Mouse (Mus musculus) heart, postnatal 10 days (tissue): ENCODE measurements around the gene Olfr372. TPM values are rescaled to one million over a fixed set of nuclear protein-coding genes. Genes with fewer than 3 reads are reported as not detected.
"Not testable (repeated sequence)": the region's sequence is repeated elsewhere in the genome, so short reads cannot be mapped to it uniquely, and the experiment has no call there.

ENCODE experiments used
- DNase-seq, 2 experiments: peaks; one replicate each; pipeline ENCODE4 v3.0.0; 2021
- intact Hi-C: fragments of 180-260 bp; cut with DNase I; formaldehyde crosslinking; loops from one replicate; pipeline ENCODE4 v1.15.1; 2025
- total RNA-seq, 2 experiments: library from RNA; stranded (reverse); gene quantifications; 2 replicates each; pipeline ENCODE4 v1.2.3; 2021

Olfr372 gene
- total RNA-seq, 2 experiments from 2014 or later, result not detected

DNA sequence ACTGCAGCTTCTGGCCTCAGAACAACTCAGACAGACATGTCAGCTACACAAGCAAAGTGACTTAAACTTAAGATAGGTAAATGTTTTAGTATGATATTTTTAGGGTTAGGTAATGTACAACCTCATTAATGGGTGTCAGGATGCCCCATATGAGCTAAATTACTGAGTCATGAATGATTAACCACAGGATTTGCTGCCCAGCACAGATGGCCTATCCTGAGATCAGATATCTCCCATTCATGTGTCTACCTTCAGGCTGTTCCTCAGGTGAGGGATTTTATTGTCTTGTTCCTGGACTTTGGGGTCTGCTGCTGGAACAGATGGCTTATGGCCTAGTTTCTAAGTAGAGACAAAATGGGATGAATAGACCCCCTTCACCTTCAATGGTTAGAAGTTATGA, 55.7 kb downstream of the Olfr372 start:
- intact Hi-C loops, result not testable (repeated sequence)

DNA sequence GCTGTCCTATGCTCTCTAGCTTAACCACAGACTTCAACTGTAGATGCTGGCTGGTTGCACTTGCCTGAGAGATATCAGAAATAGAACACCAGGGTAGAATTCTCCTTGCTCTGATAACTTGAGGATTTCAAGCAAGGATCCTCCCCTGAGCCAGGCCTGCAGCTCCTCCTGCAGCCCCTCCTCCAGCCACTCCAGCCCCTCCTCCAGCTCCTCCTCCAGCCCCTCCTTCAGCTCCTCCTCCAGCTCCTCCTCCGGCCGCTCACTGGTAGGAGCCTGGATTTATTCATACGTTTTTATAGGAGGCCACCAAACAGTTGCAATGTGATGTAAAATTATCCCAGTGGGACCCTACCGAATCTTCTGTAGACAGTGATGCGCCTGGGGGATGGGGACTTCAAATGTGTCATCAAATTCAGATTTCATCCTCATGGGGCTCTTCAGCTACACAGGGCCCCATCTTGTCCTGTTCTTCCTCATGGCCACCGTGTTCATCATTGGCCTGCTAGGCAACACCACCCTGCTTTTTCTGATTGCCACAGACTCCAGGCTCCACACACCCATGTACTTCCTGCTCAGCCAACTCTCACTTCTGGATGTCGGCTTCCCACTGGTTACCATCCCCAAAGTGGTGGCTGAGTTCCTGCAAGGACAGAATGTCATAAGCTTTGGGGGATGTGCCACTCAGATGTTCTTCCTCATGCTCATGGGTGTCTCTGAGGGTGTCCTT, 58.5 kb downstream of the Olfr372 start:
- intact Hi-C loops, result loop anchor here (2.0 kb wide), 1 partner anchor 97 kb away; no protein-coding TSS in a partner anchor
- DNase-seq, result peak; percentile 19 to 49

More for the DNA sequence above, 55.7 kb downstream of the Olfr372 start:
- not testable (repeated sequence) for DNase-seq

DNA sequence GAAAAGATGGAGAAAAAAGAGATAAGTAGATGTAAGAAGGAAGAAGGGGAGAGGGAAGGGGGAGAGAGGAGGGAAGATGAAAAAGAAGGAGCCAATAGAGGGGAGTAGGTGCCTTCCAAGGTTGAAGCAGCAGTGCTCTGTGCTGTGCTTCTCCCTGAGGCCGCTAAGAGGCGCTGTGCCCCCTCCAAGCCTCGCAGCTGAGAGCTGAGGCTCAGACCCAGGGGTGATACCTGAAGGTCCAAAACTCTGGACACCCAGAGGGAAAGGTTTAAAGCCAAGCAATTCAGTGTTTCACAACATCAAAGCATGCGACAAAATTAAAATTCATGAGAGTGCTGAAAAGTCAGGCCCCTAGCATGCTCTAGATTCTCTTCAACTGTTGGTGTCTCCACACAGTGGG, 64.1 kb downstream of the Olfr372 start:
- DNase-seq, result no peak
- intact Hi-C loops, result no loop called here

DNA sequence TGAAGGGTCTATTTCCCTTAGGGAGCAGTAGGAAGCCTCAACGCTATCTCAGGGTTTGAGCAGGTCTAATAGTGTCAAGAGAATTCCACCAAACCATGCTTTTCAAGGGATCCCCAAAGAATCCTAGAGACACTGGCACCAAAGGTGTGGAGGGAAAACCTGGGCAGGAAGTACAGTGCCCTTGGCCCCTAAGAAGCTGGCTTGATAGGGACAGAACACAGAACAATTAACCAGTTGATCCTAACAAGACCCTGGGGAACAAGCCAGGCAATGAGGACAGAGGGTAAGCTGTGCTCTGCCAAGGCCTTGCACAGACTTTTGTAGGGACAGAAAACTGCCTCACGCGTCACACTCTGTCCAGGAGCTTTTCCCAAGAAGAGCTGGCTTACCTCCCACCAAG, 65.7 kb downstream of the Olfr372 start, which contains the start of gene Olfr374:
Gene Olfr374 (plus strand): TSS at position 301 of the 400 bp plus-strand sequence.
- no peak for DNase-seq
- intact Hi-C loops, result no loop called here

Other genes starting within 250 kb of the Olfr372 start
- 1 to 10 TPM; 6.7 to 8.5 TPM for gene Zfp709, start 159.2 kb upstream of the Olfr372 start, total RNA-seq
- 1 to 10 TPM; 3.0 to 4.4 TPM for gene Zfp882, start 132.6 kb upstream of the Olfr372 start, total RNA-seq
- 10 to 100 TPM; 27.3 to 32.6 TPM for gene Zfp617, start 132.6 kb upstream of the Olfr372 start, total RNA-seq
- gene Zfp961, start 90.2 kb upstream of the Olfr372 start, total RNA-seq, result 1 to 10 TPM; 9.5 to 10.0 TPM
- gene Cyp4f18, start 31.6 kb upstream of the Olfr372 start, total RNA-seq, result 1 to 10 TPM in 1 of 2 experiments, under 1 TPM in 1; 0.30 to 1.3 TPM
- not detected for gene Olfr373, start 42.0 kb downstream of the Olfr372 start, total RNA-seq
- not detected for gene Olfr374, start 65.8 kb downstream of the Olfr372 start, total RNA-seq
- 100 to 1,000 TPM; 229 to 241 TPM for gene Tpm4, start 93.8 kb downstream of the Olfr372 start, total RNA-seq
- 10 to 100 TPM; 38.3 to 42.8 TPM for gene Rab8a, start 120.0 kb downstream of the Olfr372 start, total RNA-seq
- not detected for gene Hsh2d, start 148.4 kb downstream of the Olfr372 start, total RNA-seq
- gene Cib3, start 171.6 kb downstream of the Olfr372 start, total RNA-seq, result not detected
- not detected for gene Gm11034, start 172.4 kb downstream of the Olfr372 start, total RNA-seq
- 10 to 100 TPM; 24.9 to 27.5 TPM for gene Fam32a, start 178.5 kb downstream of the Olfr372 start, total RNA-seq
- 10 to 100 TPM; 62.3 to 66.6 TPM for gene Ap1m1, start 198.8 kb downstream of the Olfr372 start, total RNA-seq